Mouse (Mus musculus): ENCODE data around the gene Tspan12. TPM values are rescaled to one million over a fixed set of nuclear protein-coding genes. Genes with fewer than 3 reads are reported as not detected.
A peak's percentile ranks its signal among the peaks of the same experiment; 100 is the strongest.

Gene Tspan12
- polyA plus RNA-seq, 1 experiment from 2014 or later = 111 TPM

GRCm38 (mm10) chr6:21831871-21832270, 20.4 kb downstream of the Tspan12 start:
- Histone ChIP-seq H3K4me2 (ENCODE audit: low read length) (no peak overlapping the region), H3K27ac (no peak overlapping the region), H3K36me3 (ENCODE audit: insufficient read depth, low read length) (peaks cover 7% of the 10 kb centered on the region; the same call in 1 of the 2 replicates), H3K9me3 (replicated peaks; ENCODE audit: low read length) (no peaks in the 10 kb centered on the region), H3K9ac (ENCODE audit: low read depth, low read length) (no peak overlapping the region), H3K4me1 (replicated peaks; ENCODE audit: insufficient read depth, low read length) (peaks cover 5% of the 10 kb centered on the region; the same call in 1 of the 2 replicates), H3K27me3 (ENCODE audit: insufficient read depth, low read length) (no peaks in the 10 kb centered on the region), H3K4me3 (replicated peaks; ENCODE audit: low read depth, low read length) (no peak overlapping the region)
- 49% methylated on average over 3 of the region's 3 CpGs for WGBS
- DNase-seq (ENCODE audit: low spot score) = no peak
- ATAC-seq (replicated peaks; ENCODE audit: low FRiP score, low read depth) = no peak
- no peak for TF ChIP-seq CTCF (IDR thresholded peaks at IDR 0.05; ENCODE audit: low read depth)

DNA sequence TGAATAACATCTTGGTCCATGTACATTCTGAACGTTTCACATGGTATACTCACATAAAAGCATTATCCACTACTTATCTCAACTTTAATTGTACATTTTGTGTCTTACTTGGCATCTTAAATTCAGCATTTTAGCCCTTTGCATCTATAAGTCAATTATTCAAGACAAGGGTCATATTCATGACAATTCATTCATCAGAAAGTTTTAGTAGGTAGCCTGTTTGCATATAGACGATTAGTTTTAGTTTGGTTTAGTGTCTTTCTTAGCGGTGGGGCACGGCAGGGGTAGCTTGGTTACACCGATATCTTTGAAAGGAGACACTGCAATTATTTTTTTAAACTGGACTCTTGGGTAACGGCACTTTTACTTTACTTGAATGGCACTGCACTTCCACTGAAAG, 21.4 kb downstream of the Tspan12 start:
- no peak overlapping the region for H3K9ac ChIP-seq (ENCODE audit: low read depth, low read length)
- 64% methylated on average over 6 of the region's 6 CpGs for WGBS
- no peak for DNase-seq (ENCODE audit: low spot score)

GRCm38 (mm10) chr6:21829930-21830329, 22.4 kb downstream of the Tspan12 start:
- Histone ChIP-seq H3K9me3 (replicated peaks; ENCODE audit: low read length) (no peaks in the 10 kb centered on the region), H3K27me3 (ENCODE audit: insufficient read depth, low read length) (no peaks in the 10 kb centered on the region), H3K4me2 (ENCODE audit: low read length) (no peak overlapping the region), H3K27ac (0 out of 2 replicates have a peak overlapping the region, but pooled peaks have one; percentile 39), H3K9ac (ENCODE audit: low read depth, low read length) (no peak overlapping the region), H3K4me3 (replicated peaks; ENCODE audit: low read depth, low read length) (no peak overlapping the region), H3K4me1 (replicated peaks; ENCODE audit: insufficient read depth, low read length) (peaks cover 5% of the 10 kb centered on the region; the same call in 1 of the 2 replicates), H3K36me3 (ENCODE audit: insufficient read depth, low read length) (peaks cover 7% of the 10 kb centered on the region; the same call in 1 of the 2 replicates)
- ATAC-seq (replicated peaks; ENCODE audit: low FRiP score, low read depth) = peak; percentile 54; the same call in 1 of the 2 replicates
- no peak for TF ChIP-seq CTCF (IDR thresholded peaks at IDR 0.05; ENCODE audit: low read depth)
- DNase-seq (ENCODE audit: low spot score) = no peak
- WGBS = 61% methylated on average over 7 of the region's 7 CpGs

More for the DNA sequence above, 21.4 kb downstream of the Tspan12 start:
- Histone ChIP-seq H3K4me3 (replicated peaks; ENCODE audit: low read depth, low read length) (no peak overlapping the region), H3K27me3 (ENCODE audit: insufficient read depth, low read length) (no peaks in the 10 kb centered on the region), H3K9me3 (replicated peaks; ENCODE audit: low read length) (no peaks in the 10 kb centered on the region), H3K4me2 (ENCODE audit: low read length) (no peak overlapping the region), H3K4me1 (replicated peaks; ENCODE audit: insufficient read depth, low read length) (peaks cover 5% of the 10 kb centered on the region; the same call in 1 of the 2 replicates), H3K36me3 (ENCODE audit: insufficient read depth, low read length) (peaks cover 7% of the 10 kb centered on the region; the same call in 1 of the 2 replicates), H3K27ac (no peak overlapping the region)
- no peak for ATAC-seq (replicated peaks; ENCODE audit: low FRiP score, low read depth)
- no peak for TF ChIP-seq CTCF (IDR thresholded peaks at IDR 0.05; ENCODE audit: low read depth)

- WGBS = 74% methylated on average over 4 of the region's 4 CpGs
- no peaks in the 10 kb centered on the region for H3K9me3 ChIP-seq (replicated peaks; ENCODE audit: low read length)
- no peaks in the 10 kb centered on the region for H3K36me3 ChIP-seq (ENCODE audit: insufficient read depth, low read length)
- no peak for DNase-seq (ENCODE audit: low spot score)
- no peak for ATAC-seq (replicated peaks; ENCODE audit: low FRiP score, low read depth)
- H3K4me2 ChIP-seq (ENCODE audit: low read length) = no peak overlapping the region
- H3K4me1 ChIP-seq (replicated peaks; ENCODE audit: insufficient read depth, low read length) = peaks cover 5% of the 10 kb centered on the region; the same call in 1 of the 2 replicates
- H3K4me3 ChIP-seq (replicated peaks; ENCODE audit: low read depth, low read length) = no peak overlapping the region
- H3K9ac ChIP-seq (ENCODE audit: low read depth, low read length) = no peak overlapping the region
- H3K27me3 ChIP-seq (ENCODE audit: insufficient read depth, low read length) = no peaks in the 10 kb centered on the region
- TF ChIP-seq CTCF (IDR thresholded peaks at IDR 0.05; ENCODE audit: low read depth) = no peak
- H3K27ac ChIP-seq = peak overlapping the region; percentile 5; the same call in 1 of the 2 replicates
Measured at GRCm38 (mm10) chr6:21828437-21828836, 23.9 kb downstream of the Tspan12 start.

DNA sequence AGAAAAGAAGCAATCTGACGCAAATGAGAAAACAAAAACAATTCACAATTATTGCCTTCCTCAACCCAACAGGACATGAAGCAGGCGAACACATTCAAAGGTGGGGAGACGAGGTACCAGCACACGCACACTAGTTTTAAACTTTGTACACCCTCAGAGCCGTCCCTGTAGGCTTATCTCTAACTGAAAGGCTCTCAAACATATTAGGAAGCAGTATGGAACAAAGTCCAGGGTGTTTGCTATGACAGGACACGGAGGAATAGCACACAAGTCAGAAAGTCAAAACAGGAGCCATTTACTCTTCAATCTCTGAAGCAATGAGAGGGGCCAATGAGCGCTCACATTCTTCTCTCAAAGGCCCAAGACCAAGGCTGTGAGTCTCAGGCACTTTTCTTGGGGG, 24.3 kb downstream of the Tspan12 start:
- Histone ChIP-seq H3K36me3 (ENCODE audit: insufficient read depth, low read length) (no peaks in the 10 kb centered on the region), H3K4me1 (replicated peaks; ENCODE audit: insufficient read depth, low read length) (peaks cover 5% of the 10 kb centered on the region; the same call in 1 of the 2 replicates), H3K4me2 (ENCODE audit: low read length) (no peak overlapping the region), H3K4me3 (replicated peaks; ENCODE audit: low read depth, low read length) (no peak overlapping the region), H3K9ac (ENCODE audit: low read depth, low read length) (no peak overlapping the region), H3K9me3 (replicated peaks; ENCODE audit: low read length) (no peaks in the 10 kb centered on the region), H3K27ac (no peak overlapping the region), H3K27me3 (ENCODE audit: insufficient read depth, low read length) (no peaks in the 10 kb centered on the region)
- DNase-seq (ENCODE audit: low spot score) = no peak
- WGBS = 93% methylated on average over 7 of the region's 7 CpGs
- ATAC-seq (replicated peaks; ENCODE audit: low FRiP score, low read depth) = no peak
- no peak for TF ChIP-seq CTCF (IDR thresholded peaks at IDR 0.05; ENCODE audit: low read depth)

- Histone ChIP-seq H3K27me3 (ENCODE audit: insufficient read depth, low read length) (no peaks in the 10 kb centered on the region), H3K4me2 (ENCODE audit: low read length) (peak overlapping the region; percentile 43), H3K4me1 (replicated peaks; ENCODE audit: insufficient read depth, low read length) (peaks cover 5% of the 10 kb centered on the region; the same call in 1 of the 2 replicates), H3K9me3 (replicated peaks; ENCODE audit: low read length) (no peaks in the 10 kb centered on the region), H3K4me3 (replicated peaks; ENCODE audit: low read depth, low read length) (no peak overlapping the region; the same call in 1 of the 2 replicates), H3K27ac (peak overlapping the region; percentile 75), H3K36me3 (ENCODE audit: insufficient read depth, low read length) (no peaks in the 10 kb centered on the region), H3K9ac (ENCODE audit: low read depth, low read length) (no peak overlapping the region)
- 25% methylated on average over 7 of the region's 7 CpGs for WGBS
- ATAC-seq (replicated peaks; ENCODE audit: low FRiP score, low read depth) = peak; percentile 65
- DNase-seq (ENCODE audit: low spot score) = no peak
- no peak for TF ChIP-seq CTCF (IDR thresholded peaks at IDR 0.05; ENCODE audit: low read depth)
Measured at GRCm38 (mm10) chr6:21823694-21824093, 28.6 kb downstream of the Tspan12 start.

All from kidney, postnatal 0 days (tissue).